Mouse (Mus musculus) intestine, embryonic 14.5 days (tissue): ENCODE data around the gene Fkbpl. TPM values are rescaled to one million over a fixed set of nuclear protein-coding genes. Genes with fewer than 3 reads are reported as not detected.

Experiments
- ATAC-seq: fragments of 200-750 bp; cut with Nextera tagmentation; replicated peaks from 2 replicates; pipeline ENCODE4 v1.8.0; 2017; ENCODE audit warnings: low read depth, moderate number of reproducible peaks, moderate TSS enrichment, moderate library complexity; ENCODE audit not compliant: low FRiP score, low TSS enrichment
- DNase-seq: peaks from one replicate; pipeline ENCODE4 v3.0.0-alpha.2; 2018; ENCODE audit warnings: low spot score
- H3K27ac ChIP-seq: fragments of 300-500 bp; sonication (generic); 2 replicates; pipeline ENCODE4 v1.5.1; 2014; ENCODE audit warnings: low read depth, mild to moderate bottlenecking, control low read depth
- H3K27me3 ChIP-seq: fragments of 300-500 bp; sonication (generic); replicated peaks from 2 replicates; pipeline ENCODE4 v1.6.1; 2014; ENCODE audit warnings: low read length, control low read depth; ENCODE audit not compliant: control insufficient read depth, insufficient read depth
- H3K36me3 ChIP-seq: fragments of 300-500 bp; sonication (generic); 2 replicates; pipeline ENCODE4 v1.6.1; 2014; ENCODE audit warnings: low read length, control low read depth; ENCODE audit not compliant: control insufficient read depth, insufficient read depth
- H3K4me1 ChIP-seq: fragments of 300-500 bp; sonication (generic); replicated peaks from 2 replicates; pipeline ENCODE4 v1.6.1; 2014; ENCODE audit warnings: low read length, control low read depth, mixed read lengths; ENCODE audit not compliant: control insufficient read depth, insufficient read depth
- H3K4me2 ChIP-seq: fragments of 300-500 bp; sonication (generic); 2 replicates; pipeline ENCODE4 v1.6.1; 2014; ENCODE audit warnings: low read length
- H3K4me3 ChIP-seq: fragments of 300-500 bp; sonication (generic); 2 replicates; pipeline ENCODE4 v1.5.1; 2014; ENCODE audit warnings: low read depth, low read length, control low read depth, mixed read lengths
- H3K9ac ChIP-seq: fragments of 300-500 bp; sonication (generic); 2 replicates; pipeline ENCODE4 v1.6.1; 2014; ENCODE audit warnings: mild to moderate bottlenecking, low read length
- H3K9me3 ChIP-seq: fragments of 300-500 bp; sonication (generic); 2 replicates; pipeline ENCODE4 v1.6.1; 2016; ENCODE audit warnings: low read length, control low read depth; ENCODE audit not compliant: control insufficient read depth
- WGBS: fragments of 180-500 bp; shearing (Covaris S2); extraction: QIAGEN DNeasy Blood & Tissue Kit; methylation state at CpG from one replicate; pipeline ENCODE4 v1.1.7; 2014; 5-methylcytosine and 5-hydroxymethylcytosine counted together
- polyA plus RNA-seq: library from polyadenylated mRNA; unstranded; fragments of >200 nt; fragmentation: Nextera tagmentation; extraction: Ambion mirVana; gene quantifications from 2 replicates; pipeline ENCODE4 v1.2.1, GENCODE M21; 2014

The Fkbpl gene
- polyA plus RNA-seq: 10.8 and 13.0 TPM in 2 replicates

DNA sequence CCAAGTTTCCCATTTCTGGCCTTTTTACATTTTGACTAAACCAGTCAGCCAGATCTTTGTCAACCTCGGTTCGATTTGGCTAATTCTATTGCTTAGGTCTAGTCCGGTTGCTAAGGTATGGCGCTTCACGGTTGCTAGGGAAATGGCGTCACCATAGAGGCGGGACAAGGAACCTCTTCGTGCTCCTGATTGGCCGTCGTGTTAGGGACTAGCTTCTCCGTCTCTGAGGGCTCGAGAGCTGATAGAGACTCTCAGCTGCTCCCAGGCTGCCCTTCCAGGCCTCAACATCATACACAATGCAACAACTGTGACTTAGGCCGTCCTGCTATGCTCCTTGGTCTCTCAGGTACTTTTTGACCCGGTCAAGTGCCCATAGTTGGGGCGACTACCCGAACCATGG, at the start of gene Fkbpl:
Fkbpl (plus strand) TSS at position 157 of the 400 bp plus-strand sequence.
- peak within 1 kb of the TSS; percentile 68 for H3K4me3 ChIP-seq
- no peaks in the 10 kb centered on the region for H3K9me3 ChIP-seq
- H3K36me3 ChIP-seq: peaks cover 13% of the 10 kb centered on the region
- H3K9ac ChIP-seq: peak within 1 kb of the TSS; percentile 62
- ATAC-seq: peak; percentile 75
- 2% methylated on average over 16 of the region's 16 CpGs for WGBS
- peaks cover 25% of the 10 kb centered on the region; the same call in 1 of the 2 replicates for H3K4me1 ChIP-seq
- no peaks in the 10 kb centered on the region for H3K27me3 ChIP-seq
- peak within 1 kb of the TSS; percentile 54 for H3K27ac ChIP-seq
- DNase-seq: peak; percentile 98
- peak within 1 kb of the TSS; percentile 81 for H3K4me2 ChIP-seq

DNA sequence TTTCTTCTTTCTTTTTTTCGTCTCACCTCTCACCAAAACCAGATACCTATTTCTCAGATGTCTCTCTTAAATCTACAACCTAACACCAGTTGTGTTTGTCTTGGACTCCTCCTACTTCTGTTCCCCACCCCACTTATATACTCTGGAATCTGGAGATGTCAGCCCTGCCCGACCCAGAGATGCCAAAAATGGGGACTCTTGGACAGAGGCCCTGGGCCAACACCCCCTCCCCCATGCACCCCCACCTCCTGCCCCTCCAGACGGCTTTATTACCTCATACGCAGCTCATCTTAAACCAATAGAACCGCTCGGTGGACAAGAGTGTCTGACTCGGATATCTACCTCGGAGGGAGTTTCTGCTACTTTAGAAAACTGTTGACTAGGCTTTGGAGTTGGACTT, 48.5 kb upstream of the Fkbpl start:
- ATAC-seq (no peak), DNase-seq (no peak)
- H3K36me3 ChIP-seq: peaks cover 35% of the 10 kb centered on the region
- H3K27me3 ChIP-seq: no peaks in the 10 kb centered on the region
- 60% methylated on average over 8 of the region's 8 CpGs for WGBS
- no peak overlapping the region for H3K4me3 ChIP-seq
- no peak overlapping the region for H3K9ac ChIP-seq
- H3K27ac ChIP-seq: no peak overlapping the region
- H3K4me1 ChIP-seq: peaks cover 34% of the 10 kb centered on the region
- H3K9me3 ChIP-seq: no peaks in the 10 kb centered on the region
- H3K4me2 ChIP-seq: no peak overlapping the region

DNA sequence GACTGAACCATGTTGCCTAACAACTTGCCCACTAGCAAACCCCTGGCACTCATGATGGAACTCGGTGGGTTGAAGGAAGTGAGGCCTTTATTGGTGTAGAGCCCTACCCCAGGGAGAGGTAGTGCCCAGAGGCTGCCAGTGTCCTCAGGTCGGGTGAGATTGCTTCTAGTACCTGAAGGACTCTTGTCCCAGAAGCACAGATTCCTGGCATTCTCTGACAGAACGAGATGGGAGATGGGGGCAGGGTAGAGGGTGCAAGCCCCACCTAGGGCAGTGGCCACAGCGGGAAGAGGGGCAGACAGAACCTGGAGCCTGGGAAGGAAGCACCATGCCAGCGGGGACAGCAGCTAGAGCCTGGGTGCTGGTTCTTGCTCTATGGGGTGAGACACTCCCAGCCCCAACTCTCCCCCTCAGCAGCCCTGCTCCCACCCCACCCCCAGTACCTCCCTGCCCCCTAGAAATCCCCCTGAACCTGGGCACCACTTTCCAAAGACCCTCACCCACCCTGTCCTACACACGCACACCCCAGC, 46.9 kb upstream of the Fkbpl start, which contains the start of gene Ager:
Ager (plus strand) TSS at position 297 of the 530 bp plus-strand sequence.
- DNase-seq (no peak), ATAC-seq (no peak)
- Histone ChIP-seq H3K4me1 (peaks cover 36% of the 10 kb centered on the region), H3K9me3 (no peaks in the 10 kb centered on the region), H3K9ac (no peak within 1 kb of the TSS), H3K36me3 (peaks cover 42% of the 10 kb centered on the region), H3K27ac (no peak within 1 kb of the TSS), H3K4me3 (no peak within 1 kb of the TSS), H3K4me2 (no peak within 1 kb of the TSS), H3K27me3 (no peaks in the 10 kb centered on the region)
- WGBS: 18% methylated on average over 6 of the region's 6 CpGs

- Histone ChIP-seq H3K36me3 (peaks cover 35% of the 10 kb centered on the region), H3K4me1 (peaks cover 31% of the 10 kb centered on the region), H3K4me2 (no peak overlapping the region), H3K27me3 (no peaks in the 10 kb centered on the region), H3K27ac (no peak overlapping the region), H3K4me3 (no peak overlapping the region), H3K9ac (no peak overlapping the region), H3K9me3 (no peaks in the 10 kb centered on the region)
- 76% methylated on average over 9 of the region's 9 CpGs for WGBS
- no peak for ATAC-seq
- DNase-seq: no peak
Measured at GRCm38 (mm10) chr17:34599891-34600290, 44.7 kb upstream of the Fkbpl start.

DNA sequence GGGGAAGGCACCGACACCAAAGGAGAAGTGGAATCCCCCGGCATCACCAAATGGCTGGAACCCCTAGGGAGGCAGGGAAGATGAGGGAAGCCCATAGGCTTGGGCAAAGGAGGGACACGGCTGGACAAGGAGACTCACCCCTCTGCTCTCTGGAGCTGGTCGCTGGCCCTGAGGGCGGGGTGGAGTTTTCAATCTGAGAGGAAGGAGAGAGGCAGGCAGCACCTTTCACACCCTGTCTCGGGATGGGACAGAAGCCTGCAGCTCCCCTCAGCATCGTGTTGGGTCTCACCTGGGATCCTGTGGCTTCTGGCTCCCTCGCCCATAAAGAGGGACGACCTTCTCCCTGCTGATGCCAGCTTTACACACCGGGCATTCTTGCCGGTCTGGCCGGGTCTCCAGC, 42.8 kb upstream of the Fkbpl start:
- Histone ChIP-seq H3K36me3 (peaks cover 19% of the 10 kb centered on the region), H3K27me3 (no peaks in the 10 kb centered on the region), H3K27ac (no peak overlapping the region), H3K4me3 (no peak overlapping the region), H3K4me2 (no peak overlapping the region), H3K4me1 (peaks cover 38% of the 10 kb centered on the region), H3K9me3 (no peaks in the 10 kb centered on the region), H3K9ac (no peak overlapping the region)
- ATAC-seq (no peak), DNase-seq (no peak)
- 80% methylated on average over 12 of the region's 12 CpGs for WGBS

DNA sequence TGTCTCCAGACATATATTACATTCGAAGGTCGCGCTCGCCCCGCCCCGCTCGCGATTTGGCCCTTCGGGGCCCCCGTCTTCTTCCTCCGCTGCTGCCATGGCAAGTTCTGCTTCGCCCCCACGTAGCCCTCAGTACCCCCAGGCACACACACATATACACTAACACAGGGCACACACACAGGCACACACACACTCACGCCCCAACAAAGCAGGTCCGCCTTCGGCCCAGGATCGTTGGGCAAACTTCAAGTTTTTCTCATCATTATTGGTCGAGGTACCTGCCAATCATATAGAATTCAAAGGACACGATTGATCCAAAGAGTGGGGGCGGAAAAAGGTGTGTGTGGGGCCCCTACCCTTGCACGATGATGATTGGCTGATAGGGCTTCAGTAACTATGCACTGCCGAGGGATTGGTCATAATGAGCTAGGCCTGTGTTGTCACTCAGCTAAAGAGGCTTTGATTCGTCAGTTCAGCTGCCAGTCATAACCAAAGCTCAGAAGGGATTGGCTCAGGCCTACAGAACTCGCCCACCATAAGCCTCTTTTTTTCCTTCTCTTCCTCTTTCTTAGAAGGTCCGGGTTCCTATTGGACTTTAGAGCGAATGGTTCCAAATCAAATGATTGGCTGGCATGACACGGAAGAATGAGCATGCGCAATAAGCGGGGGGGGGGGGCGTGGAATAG, 41.0 kb upstream of the Fkbpl start, which contains the start of gene Rnf5:
Rnf5 (minus strand) TSS at position 316 of the 686 bp plus-strand sequence.
- peak within 1 kb of the TSS; percentile 94 for H3K4me2 ChIP-seq
- H3K4me1 ChIP-seq: peaks cover 35% of the 10 kb centered on the region
- peak within 1 kb of the TSS; percentile 86 for H3K9ac ChIP-seq
- peak within 1 kb of the TSS; percentile 90 for H3K27ac ChIP-seq
- WGBS: under 1% methylated on average over 30 of the region's 30 CpGs
- H3K36me3 ChIP-seq: peaks cover 24% of the 10 kb centered on the region
- ATAC-seq (peak; percentile 98), DNase-seq (peak; percentile 98)
- peak within 1 kb of the TSS; percentile 97 for H3K4me3 ChIP-seq
- H3K27me3 ChIP-seq: no peaks in the 10 kb centered on the region
- no peaks in the 10 kb centered on the region for H3K9me3 ChIP-seq

DNA sequence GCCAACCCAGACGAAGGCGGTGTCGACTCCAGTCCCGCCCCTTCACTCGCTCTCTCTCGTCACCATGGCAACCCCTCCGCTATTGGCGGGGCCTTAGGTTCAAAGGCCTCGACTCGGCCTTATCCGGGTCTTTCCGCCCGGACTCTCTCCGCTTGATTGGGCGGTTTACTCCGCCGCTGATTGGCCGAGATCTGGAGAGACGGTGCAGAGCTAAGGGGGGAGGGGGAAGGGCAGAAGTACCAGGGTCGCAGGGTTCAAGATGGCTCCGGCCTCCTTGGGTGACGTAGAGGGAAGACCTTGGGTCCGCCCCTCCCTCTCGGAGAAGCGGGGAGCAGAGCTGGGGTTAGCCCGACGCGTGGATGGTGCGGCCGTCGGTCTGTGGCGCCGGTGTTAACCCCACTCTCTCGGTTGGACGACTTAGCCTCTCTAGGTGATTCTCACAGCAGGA, 40.5 kb upstream of the Fkbpl start, which contains the start of gene Agpat1:
Agpat1 (plus strand) TSS at position 202 of the 448 bp plus-strand sequence.
- Histone ChIP-seq H3K4me1 (peaks cover 33% of the 10 kb centered on the region), H3K27me3 (no peaks in the 10 kb centered on the region), H3K4me3 (peak within 1 kb of the TSS; percentile 97), H3K4me2 (peak within 1 kb of the TSS; percentile 94), H3K9ac (peak within 1 kb of the TSS; percentile 86), H3K9me3 (no peaks in the 10 kb centered on the region), H3K27ac (peak within 1 kb of the TSS; percentile 90), H3K36me3 (peaks cover 24% of the 10 kb centered on the region)
- under 1% methylated on average over 34 of the region's 35 CpGs for WGBS
- ATAC-seq: peak; percentile 88
- DNase-seq: peak; percentile 98

GRCm38 (mm10) chr17:34604511-34605237, 39.9 kb upstream of the Fkbpl start:
- peaks cover 24% of the 10 kb centered on the region for H3K36me3 ChIP-seq
- H3K27ac ChIP-seq: peak overlapping the region; percentile 90
- H3K9ac ChIP-seq: peak overlapping the region; percentile 86
- no peak; the same call in 1 of the 2 replicates for ATAC-seq
- 12% methylated on average over 24 of the region's 24 CpGs for WGBS
- H3K4me3 ChIP-seq: peak overlapping the region; percentile 97
- no peak for DNase-seq
- no peaks in the 10 kb centered on the region for H3K9me3 ChIP-seq
- H3K4me1 ChIP-seq: peaks cover 33% of the 10 kb centered on the region
- no peaks in the 10 kb centered on the region for H3K27me3 ChIP-seq
- peak overlapping the region; percentile 94 for H3K4me2 ChIP-seq
